In genomic region chr5:147037601-147038000, GRCm38 (mm10) we compare ENCODE assay signal across 17 mouse cellular contexts. TPM values are rescaled to one million over a fixed set of nuclear protein-coding genes. Genes with fewer than 3 reads are reported as not detected.
DNase-seq lines count a peak whose midpoint lies in the region; ATAC-seq and TF ChIP-seq lines count a peak whose summit lies in the region.
"Had no signal": no experiment of that assay in that cellular context is flagged by ENCODE, and none has a peak within 500 bp of the region (broad histone marks: within the 10 kb centered on the region; RNA-seq: fewer than 3 reads in every experiment).

No protein-coding gene starts in this region.

- no peak overlapping the region for H3K9ac ChIP-seq in kidney, postnatal 0 days (ENCODE audit: low read depth, low read length)
- no peak overlapping the region for H3K9ac ChIP-seq in lung, embryonic 16.5 days (ENCODE audit: low read length)
- H3K9ac ChIP-seq in liver, embryonic 16.5 days (ENCODE audit: low read depth, low read length) = no peak overlapping the region
- H3K9ac ChIP-seq in stomach, postnatal 0 days (ENCODE audit: low read length) = no peak overlapping the region
- H3K9ac ChIP-seq: forebrain, postnatal 0 days; hindbrain, embryonic 14.5 days; limb, embryonic 15.5 days had no signal

- no peak for TF ChIP-seq CTCF in kidney, postnatal 0 days (IDR thresholded peaks at IDR 0.05; ENCODE audit: low read depth)
- TF ChIP-seq CTCF in stomach, postnatal 0 days (IDR thresholded peaks at IDR 0.05; ENCODE audit: low read depth) = no peak

- no peak overlapping the region for H3K4me3 ChIP-seq in kidney, postnatal 0 days (replicated peaks; ENCODE audit: low read depth, low read length)
- H3K4me3 ChIP-seq in lung, embryonic 16.5 days (ENCODE audit: low read length) = no peak overlapping the region
- H3K4me3 ChIP-seq in liver, embryonic 16.5 days (ENCODE audit: low read depth, low read length) = no peak overlapping the region
- H3K4me3 ChIP-seq in stomach, postnatal 0 days (ENCODE audit: low read depth, low read length) = no peak overlapping the region
- no peak overlapping the region for H3K4me3 ChIP-seq in limb, embryonic 10.5 days
- H3K4me3 ChIP-seq: limb, embryonic 15.5 days; megakaryocyte, embryonic 14.5 days had no signal

- DNase-seq in kidney, postnatal 0 days (ENCODE audit: low spot score) = no peak
- no peak for DNase-seq in kidney, adult 11 months
- DNase-seq in lung, postnatal 14 days = no peak
- no peak for DNase-seq in stomach, postnatal 0 days (ENCODE audit: low spot score)
- no peak for DNase-seq in limb, embryonic 10.5 days (ENCODE audit: low spot score)
- DNase-seq: cerebellum, postnatal 25 days; forebrain, postnatal 0 days; kidney, postnatal 25 days; layer of hippocampus, adult 9-11 months had no signal

- H3K36me3 ChIP-seq in kidney, postnatal 0 days (ENCODE audit: insufficient read depth, low read length) = no peaks in the 10 kb centered on the region
- peaks cover 10% of the 10 kb centered on the region; the same call in 1 of the 2 replicates for H3K36me3 ChIP-seq in lung, embryonic 16.5 days (ENCODE audit: control insufficient read depth, insufficient read depth, low read length)
- H3K36me3 ChIP-seq in liver, embryonic 16.5 days (ENCODE audit: control insufficient read depth, insufficient read depth) = peaks cover 5% of the 10 kb centered on the region
- H3K36me3 ChIP-seq in stomach, postnatal 0 days (ENCODE audit: control insufficient read depth, insufficient read depth, low read length) = peaks cover 8% of the 10 kb centered on the region; the same call in 1 of the 2 replicates
- H3K36me3 ChIP-seq in limb, embryonic 10.5 days = peaks cover 11% of the 10 kb centered on the region; the same call in 1 of the 2 replicates

- 46% methylated on average over 3 of the region's 3 CpGs for WGBS in kidney, postnatal 0 days
- WGBS in lung, embryonic 16.5 days = 43% methylated on average over 3 of the region's 3 CpGs
- 61% methylated on average over 3 of the region's 3 CpGs for WGBS in liver, embryonic 16.5 days (ENCODE audit: insufficient replicate concordance)
- WGBS in stomach, postnatal 0 days = 40% methylated on average over 3 of the region's 3 CpGs
- WGBS in limb, embryonic 10.5 days = 56% methylated on average over 3 of the region's 3 CpGs

- H3K27me3 ChIP-seq in kidney, postnatal 0 days (ENCODE audit: insufficient read depth, low read length) = no peaks in the 10 kb centered on the region
- no peaks in the 10 kb centered on the region for H3K27me3 ChIP-seq in lung, embryonic 16.5 days (ENCODE audit: control insufficient read depth, insufficient read depth, low read depth, low read length)
- H3K27me3 ChIP-seq in liver, embryonic 16.5 days (ENCODE audit: control insufficient read depth, insufficient read depth, low read depth, low read length) = no peaks in the 10 kb centered on the region
- no peaks in the 10 kb centered on the region for H3K27me3 ChIP-seq in stomach, postnatal 0 days (ENCODE audit: control insufficient read depth, insufficient read depth, low read length)
- H3K27me3 ChIP-seq in limb, embryonic 10.5 days (ENCODE audit: low read depth, poor library complexity, severe bottlenecking) = no peaks in the 10 kb centered on the region
- H3K27me3 ChIP-seq: limb, embryonic 15.5 days; megakaryocyte, embryonic 14.5 days had no signal

- H3K4me1 ChIP-seq in kidney, postnatal 0 days (replicated peaks; ENCODE audit: insufficient read depth, low read length) = no peaks in the 10 kb centered on the region; the same call in 1 of the 2 replicates
- H3K4me1 ChIP-seq in lung, embryonic 16.5 days (replicated peaks; ENCODE audit: control insufficient read depth, insufficient read depth, low read length) = peaks cover 34% of the 10 kb centered on the region
- H3K4me1 ChIP-seq in liver, embryonic 16.5 days (ENCODE audit: control insufficient read depth, low read depth, low read length) = peaks cover 3% of the 10 kb centered on the region
- H3K4me1 ChIP-seq in stomach, postnatal 0 days (replicated peaks; ENCODE audit: control insufficient read depth, insufficient read depth) = peaks cover 7% of the 10 kb centered on the region; the same call in 1 of the 2 replicates
- peaks cover 29% of the 10 kb centered on the region for H3K4me1 ChIP-seq in limb, embryonic 10.5 days

- no peak for ATAC-seq in kidney, postnatal 0 days (replicated peaks; ENCODE audit: low FRiP score, low read depth)
- no peak; the same call in 1 of the 2 replicates for ATAC-seq in lung, embryonic 16.5 days (ENCODE audit: low read depth)
- ATAC-seq in liver, embryonic 16.5 days (ENCODE audit: low read depth) = 0 out of 2 replicates have a peak, but pooled peaks have one; percentile 17
- 0 out of 2 replicates have a peak, but pooled peaks have one; percentile 3 for ATAC-seq in stomach, postnatal 0 days (ENCODE audit: low FRiP score, low TSS enrichment)
- ATAC-seq: CD4-positive, CD25-positive, alpha-beta regulatory T cell, adult 4 months; forebrain, postnatal 0 days; intestine, postnatal 0 days had no signal

- no peaks in the 10 kb centered on the region for H3K9me3 ChIP-seq in kidney, postnatal 0 days (replicated peaks; ENCODE audit: low read length)
- H3K9me3 ChIP-seq in lung, embryonic 16.5 days (ENCODE audit: control insufficient read depth, low read length) = no peaks in the 10 kb centered on the region
- no peaks in the 10 kb centered on the region for H3K9me3 ChIP-seq in liver, embryonic 16.5 days (replicated peaks; ENCODE audit: control insufficient read depth, low read length)
- no peaks in the 10 kb centered on the region for H3K9me3 ChIP-seq in stomach, postnatal 0 days (ENCODE audit: control insufficient read depth, low read length)
- H3K9me3 ChIP-seq in limb, embryonic 10.5 days (replicated peaks) = no peaks in the 10 kb centered on the region
- H3K9me3 ChIP-seq: G1E; limb, embryonic 15.5 days; megakaryocyte, embryonic 14.5 days had no signal

- H3K27ac ChIP-seq in kidney, postnatal 0 days = peak overlapping the region; percentile 77; the same call in 1 of the 2 replicates
- peak overlapping the region; percentile 55 for H3K27ac ChIP-seq in lung, embryonic 16.5 days (ENCODE audit: low read length)
- no peak overlapping the region for H3K27ac ChIP-seq in liver, embryonic 16.5 days (ENCODE audit: low read length)
- no peak overlapping the region for H3K27ac ChIP-seq in stomach, postnatal 0 days (replicated peaks)
- no peak overlapping the region for H3K27ac ChIP-seq in limb, embryonic 10.5 days
- H3K27ac ChIP-seq: hindbrain, embryonic 14.5 days; limb, embryonic 15.5 days had no signal

- no peak overlapping the region for H3K4me2 ChIP-seq in kidney, postnatal 0 days (ENCODE audit: low read length)
- no peak overlapping the region for H3K4me2 ChIP-seq in lung, embryonic 16.5 days (ENCODE audit: low read depth, low read length)
- H3K4me2 ChIP-seq in liver, embryonic 16.5 days (ENCODE audit: low read depth, low read length) = no peak overlapping the region
- H3K4me2 ChIP-seq in stomach, postnatal 0 days (replicated peaks; ENCODE audit: low read depth) = no peak overlapping the region
- H3K4me2 ChIP-seq: hindbrain, embryonic 14.5 days; limb, embryonic 15.5 days had no signal

- no peak for TF ChIP-seq EP300 in stomach, postnatal 0 days (optimal IDR thresholded peaks at IDR 0.05)

RNA-seq across cellular contexts. Expression of gene Lnx2, which starts 38.8 kb away (rescaled TPM):
- polyA plus RNA-seq in kidney, postnatal 0 days (2015; fragmentation: Nextera tagmentation; extraction: Ambion mirVana) = 11.8 and 12.4 TPM in 2 replicates
- 19.7 and 19.8 TPM in 2 replicates for polyA plus RNA-seq in lung, embryonic 16.5 days (2015; fragmentation: Nextera tagmentation; extraction: Ambion mirVana)
- 4.6 and 5.7 TPM in 2 replicates for polyA plus RNA-seq in liver, embryonic 16.5 days (2015; fragmentation: Nextera tagmentation; extraction: Ambion mirVana)
- 9.3 and 10.8 TPM in 2 replicates for polyA plus RNA-seq in stomach, postnatal 0 days (2015; fragmentation: Nextera tagmentation; extraction: Ambion mirVana)
- polyA plus RNA-seq in limb, embryonic 10.5 days (2016; fragmentation: Nextera tagmentation; extraction: Ambion mirVana) = 10.4 and 12.0 TPM in 2 replicates

RNA-seq across cellular contexts. Expression of gene Polr1d, which starts 39.2 kb away (rescaled TPM):
- polyA plus RNA-seq in kidney, postnatal 0 days (2015; fragmentation: Nextera tagmentation; extraction: Ambion mirVana) = 161 TPM in 2 replicates
- polyA plus RNA-seq in lung, embryonic 16.5 days (2015; fragmentation: Nextera tagmentation; extraction: Ambion mirVana) = 118 and 120 TPM in 2 replicates
- 54.4 and 56.9 TPM in 2 replicates for polyA plus RNA-seq in liver, embryonic 16.5 days (2015; fragmentation: Nextera tagmentation; extraction: Ambion mirVana)
- polyA plus RNA-seq in stomach, postnatal 0 days (2015; fragmentation: Nextera tagmentation; extraction: Ambion mirVana) = 150 TPM in 2 replicates
- 129 and 149 TPM in 2 replicates for polyA plus RNA-seq in limb, embryonic 10.5 days (2016; fragmentation: Nextera tagmentation; extraction: Ambion mirVana)

Comparison
In these comparisons a context has a peak if more than half of its experiments do, and no peak if none do; other contexts are left out.
1. ATAC-seq: peak in liver, embryonic 16.5 days (single experiment) and stomach, postnatal 0 days (single experiment); none in kidney, postnatal 0 days (single experiment) and lung, embryonic 16.5 days (single experiment).
2. H3K27ac ChIP-seq: peak in kidney, postnatal 0 days (single experiment) and lung, embryonic 16.5 days (single experiment); none in liver, embryonic 16.5 days (single experiment), stomach, postnatal 0 days (single experiment) and limb, embryonic 10.5 days (single experiment).